Mouse (Mus musculus): ENCODE results near the gene Gm614. TPM values are rescaled to one million over a fixed set of nuclear protein-coding genes. Genes with fewer than 3 reads are reported as not detected.

The Gm614 gene
- polyA plus RNA-seq, 1 experiment from 2014 or later, result not detected

GRCm38 (mm10) chrX:101245011-101245410 lies 18.8 kb downstream of the Gm614 start:
- H3K27ac ChIP-seq, result no peak overlapping the region

GRCm38 (mm10) chrX:101222796-101223162 lies 41.0 kb downstream of the Gm614 start:
- Histone ChIP-seq H3K27me3 (ENCODE audit: low read depth, poor library complexity, severe bottlenecking) (peaks cover 83% of the 10 kb centered on the region), H3K4me1 (no peaks in the 10 kb centered on the region)

More at GRCm38 (mm10) chrX:101245011-101245410, 18.8 kb downstream of the Gm614 start:
- 30% methylated on average over 1 of the region's 1 CpGs for WGBS
- Histone ChIP-seq H3K4me3 (no peak overlapping the region), H3K27me3 (ENCODE audit: low read depth, poor library complexity, severe bottlenecking) (peaks cover 48% of the 10 kb centered on the region), H3K9me3 (replicated peaks) (no peaks in the 10 kb centered on the region), H3K4me1 (no peaks in the 10 kb centered on the region), H3K36me3 (no peaks in the 10 kb centered on the region)
- no peak for DNase-seq (ENCODE audit: low spot score)

GRCm38 (mm10) chrX:101221834-101222795 lies 41.7 kb downstream of the Gm614 start, which contains the start of gene Snx12:
Gene Snx12, minus strand, starts transcription at chrX:101222563.
- Histone ChIP-seq H3K27me3 (ENCODE audit: low read depth, poor library complexity, severe bottlenecking) (peaks cover 85% of the 10 kb centered on the region), H3K27ac (peak within 1 kb of the TSS; percentile 85), H3K36me3 (peaks cover 7% of the 10 kb centered on the region; the same call in 1 of the 2 replicates), H3K9me3 (replicated peaks) (no peaks in the 10 kb centered on the region), H3K4me1 (no peaks in the 10 kb centered on the region), H3K4me3 (peak within 1 kb of the TSS; percentile 64)
- 8% methylated on average over 55 of the region's 55 CpGs for WGBS
- DNase-seq (ENCODE audit: low spot score), result peak; percentile 85

More at GRCm38 (mm10) chrX:101222796-101223162, 41.0 kb downstream of the Gm614 start:
- no peak for DNase-seq (ENCODE audit: low spot score)
- peak overlapping the region; percentile 64 for H3K4me3 ChIP-seq
- H3K36me3 ChIP-seq, result peaks cover 7% of the 10 kb centered on the region; the same call in 1 of the 2 replicates
- H3K27ac ChIP-seq, result peak overlapping the region; percentile 85
- 20% methylated on average over 7 of the region's 7 CpGs for WGBS
- H3K9me3 ChIP-seq (replicated peaks), result no peaks in the 10 kb centered on the region

Other genes with a start within 250 kb of the Gm614 start
- gene Tex11, start 204.3 kb downstream of the Gm614 start, polyA plus RNA-seq (2016; fragmentation: Nextera tagmentation; extraction: Ambion mirVana), result 0.04 and 0.05 TPM in 2 replicates
- 0.65 and 1.1 TPM in 2 replicates for gene Slc7a3, start 178.0 kb downstream of the Gm614 start, polyA plus RNA-seq (2016; fragmentation: Nextera tagmentation; extraction: Ambion mirVana)
- 49.2 and 50.4 TPM in 2 replicates for gene Snx12, start 41.4 kb downstream of the Gm614 start, polyA plus RNA-seq (2016; fragmentation: Nextera tagmentation; extraction: Ambion mirVana)
- gene Foxo4, start 9.5 kb downstream of the Gm614 start, polyA plus RNA-seq (2016; fragmentation: Nextera tagmentation; extraction: Ambion mirVana), result 3.7 and 4.7 TPM in 2 replicates
- gene Il2rg, start 4.3 kb upstream of the Gm614 start, polyA plus RNA-seq (2016; fragmentation: Nextera tagmentation; extraction: Ambion mirVana), result 4.8 and 4.9 TPM in 2 replicates
- gene Gm20489, start 5.0 kb upstream of the Gm614 start, polyA plus RNA-seq (2016; fragmentation: Nextera tagmentation; extraction: Ambion mirVana), result not detected in 2 replicates
- 35.9 and 42.9 TPM in 2 replicates for gene Med12, start 10.0 kb upstream of the Gm614 start, polyA plus RNA-seq (2016; fragmentation: Nextera tagmentation; extraction: Ambion mirVana)
- 1.6 and 7.8 TPM in 2 replicates for gene Nlgn3, start 35.2 kb upstream of the Gm614 start, polyA plus RNA-seq (2016; fragmentation: Nextera tagmentation; extraction: Ambion mirVana)
- gene Gjb1, start 112.4 kb upstream of the Gm614 start, polyA plus RNA-seq (2016; fragmentation: Nextera tagmentation; extraction: Ambion mirVana), result not detected in 2 replicates
- 23.0 and 30.8 TPM in 2 replicates for gene Zmym3, start 156.9 kb upstream of the Gm614 start, polyA plus RNA-seq (2016; fragmentation: Nextera tagmentation; extraction: Ambion mirVana)
- 627 and 644 TPM in 2 replicates for gene Nono, start 165.3 kb upstream of the Gm614 start, polyA plus RNA-seq (2016; fragmentation: Nextera tagmentation; extraction: Ambion mirVana)
- 2.2 and 2.9 TPM in 2 replicates for gene Itgb1bp2, start 185.1 kb upstream of the Gm614 start, polyA plus RNA-seq (2016; fragmentation: Nextera tagmentation; extraction: Ambion mirVana)